Mouse (Mus musculus) G1E (cell line): ENCODE results near the gene Gpc6. TPM values are rescaled to one million over a fixed set of nuclear protein-coding genes. Genes with fewer than 3 reads are reported as not detected.

Source experiments
- ATAC-seq: 2 replicates; pipeline ENCODE4 v1.8.0; 2016; ENCODE audit warnings: mild to moderate bottlenecking; ENCODE audit not compliant: insufficient number of reproducible peaks, poor library complexity, low FRiP score, severe bottlenecking; ENCODE audit errors: extremely low read depth
- DNase-seq: peaks from one replicate; pipeline ENCODE4 v3.0.0; 2012; ENCODE audit warnings: low spot score
- H3K27me3 ChIP-seq: 2 replicates; pipeline ENCODE4 v1.6.1; 2012; ENCODE audit warnings: mild to moderate bottlenecking, low read length, inconsistent platforms; ENCODE audit not compliant: insufficient read depth
- H3K36me3 ChIP-seq: replicated peaks from 2 replicates; pipeline ENCODE3; 2012; ENCODE audit warnings: mild to moderate bottlenecking, inconsistent platforms
- H3K4me1 ChIP-seq: 2 replicates; pipeline ENCODE4 v1.6.1; 2012; ENCODE audit warnings: low read depth, low read length, inconsistent platforms, mixed read lengths; ENCODE audit not compliant: insufficient read depth
- H3K4me3 ChIP-seq: 2 replicates; pipeline ENCODE4 v1.5.1; 2012; ENCODE audit warnings: low read depth, mild to moderate bottlenecking, inconsistent platforms, low read length, moderate library complexity, mixed read lengths
- H3K9me3 ChIP-seq: replicated peaks from 2 replicates; pipeline ENCODE4 v1.6.1; 2012; ENCODE audit warnings: inconsistent platforms
- CTCF ChIP-seq: IDR thresholded peaks from 2 replicates; pipeline ENCODE4 v1.5.1; 2012; ENCODE audit warnings: low read depth, low read length, inconsistent platforms, mixed read lengths
- GATA1 ChIP-seq: IDR thresholded peaks from 2 replicates; pipeline ENCODE4 v1.6.1; 2012; ENCODE audit warnings: borderline replicate concordance, low read length, inconsistent platforms, mixed read lengths
- GATA2 ChIP-seq: IDR thresholded peaks from 2 replicates; pipeline ENCODE4 v1.6.1; 2012; ENCODE audit warnings: low read depth, low read length, inconsistent platforms, borderline replicate concordance
- POLR2AphosphoS5 ChIP-seq: IDR thresholded peaks from 2 replicates; pipeline ENCODE4 v1.6.1; 2012; ENCODE audit warnings: low read depth, low read length, inconsistent platforms; ENCODE audit not compliant: insufficient replicate concordance
- TAL1 ChIP-seq: conservative IDR thresholded peaks from 2 replicates; pipeline ENCODE4 v1.6.1; 2012; ENCODE audit warnings: low read depth, low read length, inconsistent platforms, mixed read lengths
- polyA plus RNA-seq: library from polyadenylated mRNA; stranded (reverse); fragments of >175 nt; gene quantifications from 2 replicates; pipeline ENCODE4 v1.2.3, GENCODE M21; 2012
- total RNA-seq, 2 experiments: library from RNA; stranded (forward) in 1 of 2; stranded (reverse) in 1 of 2; fragments of 200-1000 nt in 1 of 2; fragments of >200 nt in 1 of 2; fragmentation: Nextera tagmentation in 1 of 2; gene quantifications; 2 replicates each; pipeline ENCODE4 v1.2.3; 2014 to 2017

Gene Gpc6
- total and polyA plus RNA-seq, 3 experiments = 0.22 TPM; not detected in 2

DNA sequence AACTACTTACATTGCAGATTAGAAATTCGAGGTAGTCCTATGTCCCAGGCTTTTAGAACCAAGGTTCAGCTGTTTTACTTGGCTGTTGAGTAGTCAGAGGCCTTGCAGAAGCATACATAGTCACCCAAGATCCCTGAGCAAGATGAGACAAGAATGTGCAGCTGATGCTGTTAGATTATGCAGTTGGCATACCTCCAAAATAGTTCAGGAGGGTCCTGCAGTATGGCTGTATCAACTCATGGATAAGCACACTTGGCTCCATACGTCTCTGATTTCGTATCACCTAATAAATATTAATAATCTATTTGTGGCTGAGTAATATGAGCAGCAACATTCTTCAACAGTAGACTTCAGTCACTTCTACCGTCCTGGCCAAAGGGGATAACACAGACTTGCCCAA lies 737.1 kb downstream of the Gpc6 start:
- H3K4me3 ChIP-seq = no peak overlapping the region
- no peak for DNase-seq
- H3K27me3 ChIP-seq = no peaks in the 10 kb centered on the region
- H3K9me3 ChIP-seq = peaks cover 46% of the 10 kb centered on the region
- no peaks in the 10 kb centered on the region for H3K4me1 ChIP-seq
- no peak for ATAC-seq
- TF ChIP-seq CTCF (no peak), TAL1 (no peak), GATA1 (no peak), POLR2AphosphoS5 (no peak), GATA2 (no peak)
- H3K36me3 ChIP-seq = no peaks in the 10 kb centered on the region

DNA sequence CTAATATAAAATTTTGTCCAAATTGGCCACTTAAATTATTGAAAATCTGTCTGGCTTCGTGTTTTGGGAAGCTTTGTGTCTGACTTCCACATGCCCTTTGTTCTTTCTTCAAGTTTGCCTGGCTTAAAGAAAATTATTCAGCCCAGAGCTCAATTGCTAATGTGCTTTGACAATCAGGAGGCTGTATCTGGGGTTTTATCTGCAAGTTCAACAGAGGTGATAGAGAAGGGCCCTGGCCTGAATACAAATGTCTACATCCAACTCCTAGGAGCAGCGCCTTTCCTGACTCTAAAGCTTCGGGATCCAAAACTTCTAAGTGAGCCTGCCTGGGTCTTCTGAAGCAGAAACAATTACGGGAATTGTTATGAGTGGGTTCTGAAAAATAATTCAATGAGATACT lies 739.7 kb downstream of the Gpc6 start:
- Histone ChIP-seq H3K27me3 (no peaks in the 10 kb centered on the region), H3K4me3 (no peak overlapping the region), H3K36me3 (no peaks in the 10 kb centered on the region), H3K4me1 (no peaks in the 10 kb centered on the region), H3K9me3 (peaks cover 37% of the 10 kb centered on the region)
- ATAC-seq (no peak), DNase-seq (no peak)
- no peak for TF ChIP-seq GATA2
- no peak for TF ChIP-seq CTCF
- TF ChIP-seq POLR2AphosphoS5 = no peak

DNA sequence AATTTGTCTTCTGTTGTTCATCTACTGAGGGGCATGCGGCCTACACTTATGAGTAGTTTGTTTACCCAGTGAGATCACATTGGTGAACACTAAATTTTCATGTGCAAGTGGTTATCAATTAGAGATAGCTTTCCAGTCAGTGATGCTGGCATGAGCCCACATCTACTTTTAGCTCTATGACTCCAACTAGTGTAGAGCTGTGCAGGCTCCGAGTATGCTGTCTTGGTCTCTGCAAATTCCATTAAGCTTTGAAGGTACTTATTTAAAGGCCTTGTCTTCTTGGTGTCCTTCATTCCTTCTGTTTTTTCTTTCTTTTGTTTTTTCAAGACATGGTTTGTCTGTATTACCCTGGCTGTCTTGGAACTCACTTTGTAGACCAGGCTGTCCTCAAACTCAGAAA lies 741.0 kb downstream of the Gpc6 start:
- ATAC-seq = no peak
- no peak for TF ChIP-seq GATA2
- no peak for TF ChIP-seq TAL1
- no peak for TF ChIP-seq POLR2AphosphoS5
- TF ChIP-seq GATA1 = no peak
- no peak for TF ChIP-seq CTCF

DNA sequence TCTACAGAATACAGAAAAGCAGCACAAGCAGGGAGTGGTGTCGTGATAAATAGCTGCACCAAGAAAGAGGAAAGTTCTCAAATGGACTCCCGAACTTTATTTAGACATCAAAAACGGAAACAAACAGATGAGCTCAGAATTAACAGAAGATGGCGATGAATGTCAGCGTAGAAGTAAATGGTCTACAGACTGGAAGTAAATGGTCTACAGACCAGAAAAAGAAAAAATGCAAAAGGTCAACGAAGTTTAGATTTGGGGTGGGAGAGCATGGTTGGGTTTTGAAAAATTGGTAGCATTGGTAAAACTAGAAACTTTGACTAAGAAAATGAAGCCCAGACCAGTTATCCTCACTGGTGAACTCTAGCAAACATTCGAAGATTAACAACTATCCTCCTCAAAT lies 748.4 kb downstream of the Gpc6 start:
- DNase-seq (no peak), ATAC-seq (no peak)
- Histone ChIP-seq H3K4me1 (no peaks in the 10 kb centered on the region), H3K9me3 (peaks cover 10% of the 10 kb centered on the region), H3K4me3 (no peak overlapping the region), H3K36me3 (no peaks in the 10 kb centered on the region), H3K27me3 (no peaks in the 10 kb centered on the region)
- TF ChIP-seq TAL1 = no peak
- no peak for TF ChIP-seq POLR2AphosphoS5
- TF ChIP-seq GATA2 = no peak
- no peak for TF ChIP-seq CTCF
- TF ChIP-seq GATA1 = no peak

More for the DNA sequence above, 741.0 kb downstream of the Gpc6 start:
- Histone ChIP-seq H3K36me3 (no peaks in the 10 kb centered on the region), H3K27me3 (no peaks in the 10 kb centered on the region), H3K4me3 (no peak overlapping the region), H3K9me3 (peaks cover 29% of the 10 kb centered on the region), H3K4me1 (no peaks in the 10 kb centered on the region)
- no peak for DNase-seq

DNA sequence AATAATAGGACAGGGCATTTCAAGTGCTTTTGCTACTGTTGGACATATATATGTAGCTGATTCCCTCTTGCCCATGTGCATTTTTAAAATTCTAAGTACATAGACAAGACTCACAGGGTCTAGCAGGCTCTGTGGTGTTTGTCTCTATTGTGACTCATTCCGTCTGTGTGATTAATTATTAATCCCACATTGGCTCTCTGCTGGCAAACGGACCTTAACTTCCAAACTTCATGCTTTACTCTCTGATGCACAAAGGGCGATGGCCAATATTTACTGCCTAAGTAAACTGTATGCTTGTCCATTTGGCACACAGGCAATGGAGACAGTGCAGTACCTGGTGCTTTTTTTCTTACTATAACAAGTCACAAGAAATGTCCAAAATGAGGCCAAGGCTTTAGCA lies 749.4 kb downstream of the Gpc6 start:
- DNase-seq (no peak), ATAC-seq (no peak)
- Histone ChIP-seq H3K4me1 (no peaks in the 10 kb centered on the region), H3K27me3 (no peaks in the 10 kb centered on the region), H3K4me3 (no peak overlapping the region), H3K9me3 (peaks cover 16% of the 10 kb centered on the region), H3K36me3 (no peaks in the 10 kb centered on the region)
- TF ChIP-seq GATA2 = no peak
- no peak for TF ChIP-seq CTCF
- TF ChIP-seq POLR2AphosphoS5 = no peak
- no peak for TF ChIP-seq TAL1
- TF ChIP-seq GATA1 = no peak

DNA sequence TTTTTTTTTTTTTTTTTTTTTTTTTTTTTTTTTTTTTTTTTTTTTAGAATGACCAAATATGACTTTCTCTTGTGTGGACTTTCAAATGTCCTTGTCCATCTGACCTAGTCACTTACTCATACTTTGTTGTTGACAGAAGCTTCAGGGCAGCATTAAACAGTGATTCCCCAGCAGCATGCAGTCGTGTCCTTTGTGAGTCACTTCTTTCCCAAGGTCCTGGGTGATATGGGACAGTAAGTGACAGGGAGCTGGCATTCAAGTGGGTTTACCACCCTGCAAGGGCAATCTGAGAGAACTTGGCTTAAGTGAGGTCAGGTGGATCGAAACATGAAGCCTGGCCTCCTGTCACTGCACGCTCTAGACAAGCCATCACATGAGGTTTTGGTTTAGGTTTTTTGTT lies 754.8 kb downstream of the Gpc6 start:
- peaks cover 43% of the 10 kb centered on the region for H3K9me3 ChIP-seq
- ATAC-seq (no peak), DNase-seq (no peak)
- no peaks in the 10 kb centered on the region for H3K27me3 ChIP-seq
- H3K4me3 ChIP-seq = no peak overlapping the region
- TF ChIP-seq GATA2 = no peak
- TF ChIP-seq CTCF = no peak
- TF ChIP-seq TAL1 = no peak
- TF ChIP-seq POLR2AphosphoS5 = no peak
- TF ChIP-seq GATA1 = no peak
- H3K4me1 ChIP-seq = no peaks in the 10 kb centered on the region
- no peaks in the 10 kb centered on the region for H3K36me3 ChIP-seq
